ENCODE assay signal across 8 mouse cellular contexts in the genomic region with DNA sequence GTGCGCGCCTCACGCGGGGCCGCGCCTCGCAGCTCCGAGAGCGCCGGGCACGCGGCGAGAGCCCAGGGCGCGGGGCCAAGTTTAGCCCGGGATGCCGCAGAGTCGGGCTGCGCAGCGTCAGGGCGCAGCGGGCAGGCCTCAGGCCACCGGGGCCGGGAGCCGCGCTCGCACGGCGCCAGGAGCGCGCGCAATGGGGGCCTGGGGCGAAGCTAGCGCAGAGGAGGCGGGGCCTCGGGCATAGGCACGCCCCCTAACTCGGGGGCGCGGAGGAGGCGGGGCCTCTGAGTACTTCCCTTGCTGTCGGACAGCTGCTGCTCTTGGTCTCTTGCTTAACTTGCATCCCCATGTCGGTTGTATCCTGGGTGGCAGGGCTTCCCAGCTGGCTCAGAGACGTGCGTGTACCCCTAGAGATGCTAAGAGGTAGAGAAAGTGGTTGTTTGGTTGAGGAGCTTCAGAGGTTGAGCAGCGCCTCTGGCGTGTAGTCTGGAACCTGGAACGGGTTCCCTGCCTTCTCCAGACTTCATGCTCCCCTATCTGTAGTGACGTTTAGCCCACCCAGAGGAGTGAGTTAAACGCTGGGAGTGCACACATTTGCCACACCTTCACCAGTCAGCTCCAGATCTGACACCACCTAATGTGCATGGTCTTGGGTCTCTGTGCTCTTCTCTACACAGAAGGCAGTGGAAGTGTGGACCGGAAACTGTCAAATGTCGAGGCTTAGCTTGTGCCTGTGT. TPM values are rescaled to one million over a fixed set of nuclear protein-coding genes. Genes with fewer than 3 reads are reported as not detected.
DNase-seq lines count a peak whose midpoint lies in the region; ATAC-seq lines count a peak whose summit lies in the region.

A gene (minus strand): TSS at position 171 of the 734 bp plus-strand sequence.

- intact Hi-C loops in left cerebral cortex, postnatal 4 days (cut with DNase I), result no loop called here

- H3K36me3 ChIP-seq in embryonic facial prominence, embryonic 12.5 days, result no peaks in the 10 kb centered on the region
- no peaks in the 10 kb centered on the region for H3K36me3 ChIP-seq in midbrain, embryonic 11.5 days (ENCODE audit: control insufficient read depth, insufficient read depth, low read length)

- H3K9ac ChIP-seq in embryonic facial prominence, embryonic 12.5 days, result peak within 1 kb of the TSS; percentile 84
- peak within 1 kb of the TSS; percentile 84 for H3K9ac ChIP-seq in midbrain, embryonic 11.5 days (ENCODE audit: low read length)

- peak within 1 kb of the TSS; percentile 92 for H3K27ac ChIP-seq in embryonic facial prominence, embryonic 12.5 days
- H3K27ac ChIP-seq in midbrain, embryonic 11.5 days (ENCODE audit: low read depth, low read length), result peak within 1 kb of the TSS; percentile 65

- ATAC-seq in embryonic facial prominence, embryonic 12.5 days (ENCODE audit: insufficient number of reproducible peaks, insufficient read depth, low FRiP score, low TSS enrichment), result peak; percentile 74
- ATAC-seq in midbrain, embryonic 11.5 days (ENCODE audit: low FRiP score), result peak; percentile 94

- H3K4me2 ChIP-seq in embryonic facial prominence, embryonic 12.5 days (replicated peaks), result peak within 1 kb of the TSS; percentile 81
- peak within 1 kb of the TSS; percentile 75 for H3K4me2 ChIP-seq in midbrain, embryonic 11.5 days

- WGBS in embryonic facial prominence, embryonic 12.5 days, result 6% methylated on average over 52 of the region's 52 CpGs
- WGBS in midbrain, embryonic 11.5 days, result 6% methylated on average over 51 of the region's 52 CpGs

- H3K27me3 ChIP-seq in embryonic facial prominence, embryonic 12.5 days, result no peaks in the 10 kb centered on the region
- no peaks in the 10 kb centered on the region; the same call in 1 of the 2 replicates for H3K27me3 ChIP-seq in midbrain, embryonic 11.5 days (ENCODE audit: control insufficient read depth, insufficient read depth, low read length)

- peaks cover 16% of the 10 kb centered on the region; the same call in 1 of the 2 replicates for H3K4me1 ChIP-seq in embryonic facial prominence, embryonic 12.5 days
- peaks cover 3% of the 10 kb centered on the region; the same call in 1 of the 2 replicates for H3K4me1 ChIP-seq in midbrain, embryonic 11.5 days (ENCODE audit: control insufficient read depth, insufficient read depth, low read length)

- peak within 1 kb of the TSS; percentile 74 for H3K4me3 ChIP-seq in embryonic facial prominence, embryonic 12.5 days
- H3K4me3 ChIP-seq in midbrain, embryonic 11.5 days (ENCODE audit: low read depth, low read length), result peak within 1 kb of the TSS; percentile 70

- peak; percentile 95 for DNase-seq in adrenal gland, postnatal 14 days
- peak; percentile 100 for DNase-seq in heart, adult 11 months
- DNase-seq in kidney, adult 11 months, result peak; percentile 88
- DNase-seq in left cerebral cortex, postnatal 4 days, result peak; percentile 89
- peak; percentile 99 for DNase-seq in midbrain, embryonic 11.5 days (ENCODE audit: low spot score, missing footprints)
- peak; percentile 82 for DNase-seq in right cerebral cortex, postnatal 4 days
- DNase-seq in yolk sac, embryonic 10.5 days (ENCODE audit: low spot score), result peak; percentile 92

- no peaks in the 10 kb centered on the region for H3K9me3 ChIP-seq in embryonic facial prominence, embryonic 12.5 days
- H3K9me3 ChIP-seq in midbrain, embryonic 11.5 days (ENCODE audit: control insufficient read depth, low read length), result no peaks in the 10 kb centered on the region

RNA-seq across cellular contexts. Expression of the gene that starts here (rescaled TPM):
- 115 and 132 TPM in 2 replicates for total RNA-seq in adrenal gland, postnatal 14 days (2021)
- 7.4 and 8.4 TPM in 2 replicates for polyA plus RNA-seq in embryonic facial prominence, embryonic 12.5 days (2016; fragmentation: Nextera tagmentation; extraction: Ambion mirVana)
- 10 to 100 TPM; 11.7 to 13.8 TPM for total RNA-seq in left cerebral cortex, postnatal 4 days (2021)
- 1.7 and 2.4 TPM in 2 replicates for polyA plus RNA-seq in midbrain, embryonic 11.5 days (2014; fragmentation: Nextera tagmentation; extraction: Ambion mirVana)

Comparison
In these comparisons a context has a peak if more than half of its experiments do, and no peak if none do; other contexts are left out.
1. Peak in every context shown above with its lines: DNase-seq, ATAC-seq, H3K4me3 ChIP-seq and H3K27ac ChIP-seq.